Mouse (Mus musculus) liver, postnatal 0 days (tissue): ENCODE results near the gene Cbfa2t3. TPM values are rescaled to one million over a fixed set of nuclear protein-coding genes. Genes with fewer than 3 reads are reported as not detected.

Experiments used
- ATAC-seq: fragments of 200-750 bp; cut with Nextera tagmentation; 2 replicates; pipeline ENCODE4 v1.8.0; 2017; ENCODE audit warnings: mild to moderate bottlenecking, moderate library complexity
- DNase-seq: peaks from one replicate; pipeline ENCODE4 v3.0.0-alpha.2; 2016
- H3K27ac ChIP-seq: fragments of 300-500 bp; sonication (generic); 2 replicates; pipeline ENCODE4 v1.5.1; 2014; ENCODE audit warnings: antibody characterized with exemption, moderate library complexity, mild to moderate bottlenecking, low read depth
- H3K27me3 ChIP-seq: fragments of 300-500 bp; sonication (generic); 2 replicates; pipeline ENCODE4 v1.6.1; 2014; ENCODE audit warnings: low read length, control low read depth, mixed read lengths; ENCODE audit not compliant: insufficient read depth
- H3K36me3 ChIP-seq: fragments of 300-500 bp; sonication (generic); replicated peaks from 2 replicates; pipeline ENCODE4 v1.6.1; 2014; ENCODE audit warnings: mild to moderate bottlenecking, control low read depth, low read length, moderate library complexity, mixed read lengths; ENCODE audit not compliant: insufficient read depth
- H3K4me1 ChIP-seq: fragments of 300-500 bp; sonication (generic); 2 replicates; pipeline ENCODE4 v1.6.1; 2014; ENCODE audit warnings: antibody characterized with exemption, mild to moderate bottlenecking, control low read depth; ENCODE audit not compliant: insufficient read depth
- H3K4me2 ChIP-seq: fragments of 300-500 bp; sonication (generic); 2 replicates; pipeline ENCODE4 v1.6.1; 2014; ENCODE audit warnings: low read depth, mild to moderate bottlenecking, low read length, moderate library complexity, mixed read lengths
- H3K4me3 ChIP-seq: fragments of 300-500 bp; sonication (generic); 2 replicates; pipeline ENCODE4 v1.5.1; 2014; ENCODE audit warnings: low read depth, low read length
- H3K9ac ChIP-seq: fragments of 300-500 bp; sonication (generic); replicated peaks from 2 replicates; pipeline ENCODE4 v1.6.1; 2014; ENCODE audit warnings: mild to moderate bottlenecking, moderate library complexity
- H3K9me3 ChIP-seq: fragments of 300-500 bp; sonication (generic); 2 replicates; pipeline ENCODE4 v1.6.1; 2016; ENCODE audit warnings: mild to moderate bottlenecking, control low read depth, low read length, mixed read lengths
- CTCF ChIP-seq: sonication (generic); IDR thresholded peaks from 2 replicates; pipeline ENCODE4 v1.5.1; 2016; ENCODE audit warnings: antibody characterized with exemption, low read depth
- EP300 ChIP-seq: IDR thresholded peaks from 2 replicates; pipeline ENCODE4 v1.6.1; 2016; ENCODE audit warnings: antibody characterized with exemption, low read depth, mild to moderate bottlenecking
- WGBS: fragments of 180-500 bp; shearing (Covaris S2); extraction: QIAGEN DNeasy Blood & Tissue Kit; methylation state at CpG from one replicate; pipeline ENCODE4 v1.1.7; 2014; ENCODE audit not compliant: insufficient replicate concordance; 5-methylcytosine and 5-hydroxymethylcytosine counted together
- polyA plus RNA-seq: library from polyadenylated mRNA; unstranded; fragments of >200 nt; fragmentation: Nextera tagmentation; extraction: Ambion mirVana; gene quantifications from 2 replicates; pipeline ENCODE4 v1.2.1, GENCODE M21; 2015

The Cbfa2t3 gene
- polyA plus RNA-seq, 1 experiment from 2014 or later = 2.4 TPM

DNA sequence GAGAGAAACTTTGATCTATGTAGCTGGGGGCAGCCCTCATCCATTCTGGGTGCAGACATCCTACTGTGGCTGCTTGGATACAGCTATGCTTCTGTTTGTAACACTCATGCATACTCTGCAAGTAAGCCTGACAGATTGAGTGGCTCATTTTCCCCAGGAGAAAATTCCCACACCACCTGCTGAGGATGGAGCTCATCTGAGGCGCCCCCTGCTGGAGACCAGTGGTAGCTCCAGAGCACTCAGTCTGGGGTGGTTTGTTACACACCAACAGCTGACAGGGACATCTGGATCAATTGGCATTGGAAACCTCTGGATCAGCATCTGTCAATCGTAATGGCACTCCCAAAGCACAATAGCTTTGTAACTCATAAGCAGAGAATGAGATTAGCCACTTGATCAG lies 38.9 kb downstream of the Cbfa2t3 start:
- 48% methylated on average over 2 of the region's 2 CpGs for WGBS
- H3K27ac ChIP-seq = no peak overlapping the region
- no peaks in the 10 kb centered on the region for H3K27me3 ChIP-seq
- peak; percentile 56 for DNase-seq
- no peaks in the 10 kb centered on the region for H3K36me3 ChIP-seq
- ATAC-seq = no peak
- TF ChIP-seq CTCF = peak; percentile 79
- TF ChIP-seq EP300 = no peak
- H3K4me3 ChIP-seq = no peak overlapping the region
- no peaks in the 10 kb centered on the region for H3K9me3 ChIP-seq
- no peak overlapping the region for H3K9ac ChIP-seq
- no peak overlapping the region for H3K4me2 ChIP-seq
- H3K4me1 ChIP-seq = peaks cover 10% of the 10 kb centered on the region; the same call in 1 of the 2 replicates

DNA sequence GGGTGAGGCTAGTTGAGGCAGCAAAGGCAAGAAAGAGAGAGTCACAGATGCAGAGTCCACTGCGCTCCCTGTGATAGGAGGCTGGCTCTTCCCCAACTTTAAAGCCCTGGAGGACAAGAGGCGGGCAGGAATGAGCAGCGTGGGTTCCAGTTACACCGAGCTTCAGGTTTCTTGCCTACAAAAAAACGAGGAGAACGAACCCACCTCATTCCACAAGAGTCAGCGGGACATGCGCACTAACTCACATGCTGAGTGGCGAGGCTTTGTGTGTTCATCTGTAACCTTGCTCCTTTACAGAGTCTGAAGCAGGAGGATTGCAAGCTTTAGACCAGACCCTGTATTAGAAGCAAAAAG lies 40.1 kb downstream of the Cbfa2t3 start:
- Histone ChIP-seq H3K4me3 (no peak overlapping the region), H3K4me1 (peaks cover 4% of the 10 kb centered on the region; the same call in 1 of the 2 replicates), H3K9me3 (no peaks in the 10 kb centered on the region), H3K4me2 (no peak overlapping the region), H3K27ac (no peak overlapping the region), H3K27me3 (no peaks in the 10 kb centered on the region), H3K36me3 (no peaks in the 10 kb centered on the region), H3K9ac (no peak overlapping the region)
- TF ChIP-seq CTCF (no peak), EP300 (no peak)
- 88% methylated on average over 9 of the region's 9 CpGs for WGBS
- ATAC-seq (no peak), DNase-seq (no peak)

DNA sequence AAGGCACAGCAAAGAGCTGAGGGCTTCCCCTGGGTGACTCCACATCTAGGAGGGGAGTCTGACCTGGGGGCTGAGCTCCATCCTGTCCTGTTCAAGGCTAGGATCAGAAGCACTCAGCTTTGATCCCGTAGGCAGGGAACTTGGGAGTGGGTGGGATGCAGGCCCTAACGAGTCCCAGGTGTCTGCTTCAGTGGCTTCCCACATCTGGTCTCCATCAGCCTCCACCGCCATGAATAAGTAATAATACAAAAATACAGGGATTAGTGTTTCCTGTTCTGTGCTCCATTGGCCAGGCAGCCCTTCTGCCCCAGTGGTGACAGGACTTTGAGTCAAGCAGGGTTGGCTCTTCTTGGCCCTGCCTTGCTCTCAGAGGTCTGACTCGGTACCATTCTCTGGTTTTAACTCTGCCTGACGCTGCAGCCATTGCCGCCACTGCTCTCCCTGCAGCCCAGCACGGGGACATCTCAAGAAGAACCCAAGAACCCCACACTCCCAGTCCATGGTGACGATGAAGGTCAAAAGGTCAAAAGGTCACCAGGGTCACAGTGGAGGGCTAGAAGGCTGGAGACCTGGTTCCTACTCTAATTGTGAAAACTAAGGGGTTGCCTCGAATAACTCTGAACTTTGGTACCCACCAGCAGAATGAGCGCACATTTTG lies 40.6 kb downstream of the Cbfa2t3 start:
- no peak for TF ChIP-seq EP300
- no peak for TF ChIP-seq CTCF
- Histone ChIP-seq H3K9me3 (no peaks in the 10 kb centered on the region), H3K36me3 (no peaks in the 10 kb centered on the region), H3K4me1 (peaks cover 4% of the 10 kb centered on the region; the same call in 1 of the 2 replicates), H3K4me2 (no peak overlapping the region), H3K4me3 (no peak overlapping the region), H3K27ac (no peak overlapping the region), H3K9ac (no peak overlapping the region), H3K27me3 (no peaks in the 10 kb centered on the region)
- DNase-seq (no peak), ATAC-seq (no peak)
- WGBS = 79% methylated on average over 10 of the region's 10 CpGs

DNA sequence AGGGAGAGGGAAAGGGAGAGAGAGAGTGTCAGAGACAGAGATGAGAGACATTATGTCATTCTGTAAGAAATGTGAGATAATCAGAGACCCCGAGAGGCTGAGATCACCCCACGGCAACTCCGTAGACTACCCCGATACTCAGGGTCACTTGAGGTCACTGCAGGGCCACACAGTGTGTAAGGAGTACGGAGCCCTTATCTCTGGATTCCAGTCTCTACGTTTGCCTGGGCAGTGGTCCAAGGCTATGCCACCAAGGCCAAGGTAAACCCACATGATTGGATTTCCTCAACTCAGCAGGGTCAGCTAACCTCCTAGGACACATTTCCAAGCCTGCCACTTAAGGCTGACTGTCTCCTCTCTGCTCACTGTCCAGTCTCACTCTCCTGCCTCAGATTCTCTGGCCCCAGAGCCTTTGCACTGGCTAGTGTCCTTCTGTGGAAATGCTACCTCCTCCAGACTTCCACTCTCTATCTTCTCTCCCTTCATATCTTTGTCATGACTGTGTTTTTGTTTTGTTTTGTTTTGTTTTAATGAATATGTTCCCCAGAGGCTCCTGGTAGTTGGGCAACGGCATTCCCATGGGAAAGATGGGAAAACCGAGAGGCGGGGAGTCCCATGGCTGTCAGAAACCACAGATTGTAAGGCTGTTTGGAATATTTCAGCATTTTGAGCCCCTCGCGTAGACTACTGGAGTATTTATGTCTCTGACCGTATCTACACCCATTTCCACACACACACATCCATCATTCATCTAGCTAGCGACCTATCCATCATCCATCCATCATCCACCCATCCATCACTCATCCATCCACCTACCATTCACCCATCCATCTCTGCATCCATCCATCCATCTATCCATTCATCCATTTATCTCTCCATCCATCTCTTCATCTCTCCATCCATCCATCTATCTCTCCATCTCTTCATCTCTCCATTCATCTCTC lies 42.6 kb downstream of the Cbfa2t3 start:
- H3K36me3 ChIP-seq = no peaks in the 10 kb centered on the region
- H3K4me1 ChIP-seq = peaks cover 4% of the 10 kb centered on the region; the same call in 1 of the 2 replicates
- no peak overlapping the region for H3K4me2 ChIP-seq
- no peak overlapping the region for H3K27ac ChIP-seq
- H3K27me3 ChIP-seq = no peaks in the 10 kb centered on the region
- H3K4me3 ChIP-seq = no peak overlapping the region
- ATAC-seq (peak; percentile 56), DNase-seq (no peak)
- no peak overlapping the region for H3K9ac ChIP-seq
- WGBS = 69% methylated on average over 13 of the region's 13 CpGs
- H3K9me3 ChIP-seq = no peaks in the 10 kb centered on the region
- TF ChIP-seq EP300 = no peak; the same call in 1 of the 2 replicates
- no peak for TF ChIP-seq CTCF

DNA sequence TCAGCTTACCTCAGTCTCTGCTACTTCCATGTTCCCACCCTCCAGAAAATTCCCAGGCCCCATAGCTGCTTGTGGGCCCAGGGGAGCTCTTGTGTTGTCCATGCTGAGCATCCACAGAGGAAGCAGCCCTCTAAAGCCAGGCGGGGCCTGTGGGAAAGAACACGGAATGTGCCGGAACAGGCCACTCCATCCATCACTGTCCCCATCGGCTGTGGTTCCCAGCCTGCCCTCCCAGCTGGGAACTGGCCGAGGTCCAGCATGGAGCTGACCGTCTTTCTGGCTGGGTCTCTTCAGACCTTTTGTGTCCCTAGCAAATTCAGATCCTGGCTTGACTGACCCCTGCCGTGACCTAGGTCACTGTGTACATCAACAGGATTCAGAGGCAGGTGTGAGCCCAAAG lies 44.1 kb downstream of the Cbfa2t3 start:
- Histone ChIP-seq H3K36me3 (no peaks in the 10 kb centered on the region), H3K9me3 (no peaks in the 10 kb centered on the region), H3K4me3 (no peak overlapping the region), H3K4me2 (no peak overlapping the region), H3K4me1 (peaks cover 2% of the 10 kb centered on the region; the same call in 1 of the 2 replicates), H3K9ac (no peak overlapping the region), H3K27ac (no peak overlapping the region), H3K27me3 (no peaks in the 10 kb centered on the region)
- no peak for ATAC-seq
- 68% methylated on average over 7 of the region's 7 CpGs for WGBS
- no peak for DNase-seq
- no peak for TF ChIP-seq CTCF
- no peak for TF ChIP-seq EP300

DNA sequence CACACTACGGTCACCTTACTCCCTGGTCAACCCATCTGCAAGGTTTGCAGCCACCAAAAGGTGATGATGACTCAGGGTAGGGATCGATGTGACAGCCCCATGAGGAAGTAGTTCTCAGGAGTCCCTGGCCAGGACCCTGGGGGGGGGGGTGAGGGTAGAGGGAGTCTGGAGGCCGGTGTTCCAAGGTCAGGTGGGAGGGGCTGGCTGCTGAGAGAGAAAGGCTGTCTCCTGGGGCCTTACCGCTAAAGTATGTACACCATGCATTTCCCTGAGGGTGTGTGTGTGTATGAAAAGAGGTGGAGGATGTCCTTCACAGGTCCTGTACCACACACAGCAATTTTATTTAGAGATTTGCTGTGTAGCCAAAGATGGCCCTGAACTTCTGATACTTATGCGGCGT lies 46.3 kb downstream of the Cbfa2t3 start:
- Histone ChIP-seq H3K36me3 (peaks cover 6% of the 10 kb centered on the region), H3K27ac (no peak overlapping the region), H3K4me2 (no peak overlapping the region), H3K9ac (no peak overlapping the region), H3K4me1 (peaks cover 2% of the 10 kb centered on the region; the same call in 1 of the 2 replicates), H3K4me3 (no peak overlapping the region), H3K27me3 (no peaks in the 10 kb centered on the region), H3K9me3 (no peaks in the 10 kb centered on the region)
- no peak for DNase-seq
- ATAC-seq = no peak
- TF ChIP-seq EP300 (no peak), CTCF (no peak)
- WGBS = 62% methylated on average over 6 of the region's 6 CpGs
